Mouse (Mus musculus) heart, postnatal 0 days (tissue): Measurements from ENCODE around the gene Tet3.

Experiments
- CTCF ChIP-seq: IDR thresholded peaks from 2 replicates; pipeline ENCODE4 v1.5.1; 2016; ENCODE audit warnings: antibody characterized with exemption, control low read depth, low read depth
- EP300 ChIP-seq: IDR thresholded peaks from 2 replicates; pipeline ENCODE4 v1.6.1; 2016; ENCODE audit warnings: antibody characterized with exemption, low read depth

GRCm38 (mm10) chr6:83342957-83343356 lies 115.9 kb downstream of the Tet3 start:
- no peak for TF ChIP-seq CTCF
- no peak for TF ChIP-seq EP300
